Mouse (Mus musculus) midbrain, postnatal 0 days (tissue): ENCODE measurements around the gene Gsk3a. TPM values are rescaled to one million over a fixed set of nuclear protein-coding genes. Genes with fewer than 3 reads are reported as not detected.

Source experiments
- ATAC-seq: fragments of 200-750 bp; cut with Nextera tagmentation; 2 replicates; pipeline ENCODE4 v1.8.0; 2017; ENCODE audit warnings: moderate number of reproducible peaks, mild to moderate bottlenecking, moderate TSS enrichment, moderate library complexity; ENCODE audit not compliant: low FRiP score
- DNase-seq: peaks from one replicate; pipeline ENCODE4 v3.0.0-alpha.2; 2015; ENCODE audit warnings: low spot score
- H3K27ac ChIP-seq: fragments of 300-500 bp; sonication (generic); 2 replicates; pipeline ENCODE4 v1.5.1; 2014; ENCODE audit warnings: low read depth, mild to moderate bottlenecking, low read length, mixed read lengths
- H3K27me3 ChIP-seq: fragments of 300-500 bp; sonication (generic); 2 replicates; pipeline ENCODE4 v1.6.1; 2014; ENCODE audit warnings: low read length, control low read depth, mixed read lengths; ENCODE audit not compliant: insufficient read depth
- H3K36me3 ChIP-seq: fragments of 300-500 bp; sonication (generic); 2 replicates; pipeline ENCODE4 v1.6.1; 2014; ENCODE audit warnings: low read length, control low read depth, mixed read lengths; ENCODE audit not compliant: insufficient read depth
- H3K4me1 ChIP-seq: fragments of 300-500 bp; sonication (generic); 2 replicates; pipeline ENCODE4 v1.6.1; 2014; ENCODE audit warnings: mild to moderate bottlenecking, control low read depth, antibody characterized with exemption, low read length, mixed read lengths; ENCODE audit not compliant: insufficient read depth
- H3K4me2 ChIP-seq: fragments of 300-500 bp; sonication (generic); 2 replicates; pipeline ENCODE4 v1.6.1; 2014; ENCODE audit warnings: low read depth, mild to moderate bottlenecking, low read length, mixed read lengths; ENCODE audit not compliant: poor library complexity, severe bottlenecking
- H3K4me3 ChIP-seq: fragments of 300-500 bp; sonication (generic); 2 replicates; pipeline ENCODE4 v1.5.1; 2014; ENCODE audit warnings: low read depth, mild to moderate bottlenecking, low read length, moderate library complexity
- H3K9ac ChIP-seq: fragments of 300-500 bp; sonication (generic); replicated peaks from 2 replicates; pipeline ENCODE4 v1.6.1; 2014; ENCODE audit warnings: mild to moderate bottlenecking, low read length, moderate library complexity, mixed read lengths; ENCODE audit not compliant: poor library complexity, severe bottlenecking
- H3K9me3 ChIP-seq: fragments of 300-500 bp; sonication (generic); 2 replicates; pipeline ENCODE4 v1.6.1; 2016; ENCODE audit warnings: low read length, control low read depth
- CTCF ChIP-seq: IDR thresholded peaks from 2 replicates; pipeline ENCODE4 v1.5.1; 2016; ENCODE audit warnings: antibody characterized with exemption, mild to moderate bottlenecking
- WGBS: fragments of 180-500 bp; shearing (Covaris S2); extraction: QIAGEN DNeasy Blood & Tissue Kit; methylation state at CpG from one replicate; pipeline ENCODE4 v1.1.7; 2014; 5-methylcytosine and 5-hydroxymethylcytosine counted together
- polyA plus RNA-seq: library from polyadenylated mRNA; unstranded; fragments of >200 nt; fragmentation: Nextera tagmentation; extraction: Ambion mirVana; gene quantifications from 2 replicates; pipeline ENCODE4 v1.2.1, GENCODE M21; 2015
- total RNA-seq: library from RNA; depleted of rRNA; stranded (reverse); fragments of >200 nt; gene quantifications from 2 replicates; pipeline ENCODE4 v1.2.3, GENCODE M21; 2014

Gene Gsk3a
- total and polyA plus RNA-seq, 2 experiments from 2014 or later = 20.6 to 169 TPM

DNA sequence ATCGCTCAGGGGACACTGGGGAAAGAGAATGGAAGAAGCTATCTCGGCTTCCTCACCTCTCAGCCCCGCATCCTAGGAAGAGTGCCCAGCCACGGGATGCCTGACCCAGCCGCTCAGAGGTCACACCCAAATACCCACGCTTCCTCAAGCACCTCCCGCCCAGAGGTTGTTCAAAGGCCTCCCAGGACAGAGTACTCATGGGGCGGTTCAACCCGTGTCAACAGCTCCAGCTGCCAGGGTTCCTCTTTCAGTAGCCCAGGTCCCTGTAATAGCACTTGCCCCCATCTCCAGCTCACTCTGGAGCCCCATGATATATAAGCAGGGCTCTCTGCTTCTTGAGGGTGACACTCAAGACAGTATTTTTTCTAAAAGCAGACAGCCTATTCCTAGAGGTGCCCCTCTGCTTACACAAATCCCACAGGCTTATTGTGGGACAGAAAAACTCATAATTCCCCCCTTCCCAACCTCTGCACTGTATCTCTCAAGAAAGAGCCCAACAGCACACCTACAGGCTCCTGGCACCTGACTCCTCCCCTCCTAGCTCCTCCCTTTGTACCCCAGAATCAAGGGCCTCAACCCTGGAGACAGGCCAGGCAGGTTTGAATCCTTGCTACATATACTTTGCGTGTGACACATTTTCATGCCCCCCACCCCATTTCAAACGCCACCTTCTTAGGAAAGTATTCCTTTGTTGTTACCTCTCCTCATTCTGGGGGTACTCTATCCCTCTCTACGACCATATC is 19.8 kb downstream of the Gsk3a start:
- Histone ChIP-seq H3K36me3 (peaks cover 6% of the 10 kb centered on the region), H3K27me3 (no peaks in the 10 kb centered on the region), H3K27ac (no peak overlapping the region), H3K4me1 (peaks cover 10% of the 10 kb centered on the region), H3K4me2 (no peak overlapping the region; the same call in 1 of the 2 replicates), H3K9me3 (no peaks in the 10 kb centered on the region), H3K9ac (0 out of 2 replicates have a peak overlapping the region, but pooled peaks have one; percentile 8), H3K4me3 (no peak overlapping the region)
- ATAC-seq = no peak
- TF ChIP-seq CTCF = no peak
- 75% methylated on average over 12 of the region's 12 CpGs for WGBS
- DNase-seq = no peak

DNA sequence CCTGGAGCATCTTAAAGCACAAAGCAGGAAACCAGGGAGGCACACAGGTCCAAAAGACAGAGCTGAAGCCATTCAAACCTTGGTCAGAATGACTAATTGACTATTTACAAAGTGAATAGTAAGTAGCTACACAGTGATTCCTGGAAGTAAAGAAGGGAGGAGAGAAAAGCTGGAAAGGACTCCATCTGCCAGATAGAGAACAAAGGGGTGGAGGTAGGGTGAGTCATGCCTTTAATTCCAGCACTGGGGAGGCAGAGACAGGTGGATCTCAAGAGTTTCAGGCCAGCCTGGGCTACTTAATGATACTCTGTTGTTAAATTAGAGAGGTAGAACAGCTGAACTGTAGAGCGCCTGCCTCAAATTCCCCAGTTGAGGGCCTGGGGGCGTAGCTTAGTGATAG is 23.5 kb downstream of the Gsk3a start:
- ATAC-seq (no peak), DNase-seq (no peak)
- Histone ChIP-seq H3K4me1 (no peaks in the 10 kb centered on the region), H3K36me3 (peaks cover 26% of the 10 kb centered on the region), H3K4me2 (no peak overlapping the region), H3K27ac (no peak overlapping the region), H3K4me3 (no peak overlapping the region), H3K9me3 (no peaks in the 10 kb centered on the region), H3K9ac (no peak overlapping the region), H3K27me3 (no peaks in the 10 kb centered on the region)
- WGBS = 98% methylated on average over 2 of the region's 2 CpGs
- TF ChIP-seq CTCF = no peak

DNA sequence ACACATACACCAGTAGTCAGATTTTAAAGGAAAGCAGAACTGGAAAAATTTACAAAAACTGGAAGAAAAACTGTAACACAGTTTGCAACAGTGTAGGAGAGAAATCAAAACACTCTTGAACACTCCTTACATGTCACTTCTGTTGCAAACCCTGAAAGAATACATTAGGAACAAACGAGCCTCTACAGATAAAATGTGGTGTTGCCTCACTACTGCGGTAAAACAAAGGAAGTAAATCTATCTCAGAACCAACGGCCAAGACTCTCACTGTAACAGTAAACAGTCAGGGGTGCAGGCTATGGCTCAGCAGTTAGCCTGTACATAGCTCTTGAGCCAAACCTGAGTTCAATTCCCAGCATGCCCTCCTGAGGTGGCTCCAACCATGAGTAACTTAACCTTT is 24.6 kb downstream of the Gsk3a start:
- H3K9ac ChIP-seq = no peak overlapping the region
- no peaks in the 10 kb centered on the region for H3K27me3 ChIP-seq
- H3K4me3 ChIP-seq = no peak overlapping the region
- 86% methylated on average over 3 of the region's 3 CpGs for WGBS
- H3K36me3 ChIP-seq = peaks cover 36% of the 10 kb centered on the region
- H3K9me3 ChIP-seq = no peaks in the 10 kb centered on the region
- no peak overlapping the region for H3K4me2 ChIP-seq
- H3K27ac ChIP-seq = no peak overlapping the region
- no peak for DNase-seq
- no peak for ATAC-seq
- H3K4me1 ChIP-seq = no peaks in the 10 kb centered on the region
- no peak for TF ChIP-seq CTCF

DNA sequence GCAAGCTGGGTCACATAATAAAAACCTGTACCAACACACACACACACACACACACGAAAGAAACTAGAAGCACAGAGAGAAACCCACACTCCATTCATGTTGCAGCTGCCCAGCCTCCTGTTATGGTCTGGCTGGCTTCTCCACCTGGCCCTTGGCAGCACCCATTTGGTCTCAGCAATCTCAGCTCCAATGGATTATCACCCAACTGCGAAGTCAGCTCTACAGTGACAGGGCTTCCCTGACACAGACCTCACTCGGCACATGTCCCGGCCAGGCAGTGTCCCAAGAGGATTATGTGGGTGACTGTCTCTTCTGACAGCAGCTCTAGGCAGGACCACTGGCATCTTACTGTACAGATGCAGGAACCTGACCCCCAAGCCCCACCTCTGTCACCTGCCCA is 27.2 kb downstream of the Gsk3a start:
- no peak for TF ChIP-seq CTCF
- H3K4me1 ChIP-seq = no peaks in the 10 kb centered on the region
- H3K9me3 ChIP-seq = no peaks in the 10 kb centered on the region
- H3K9ac ChIP-seq = no peak overlapping the region
- DNase-seq (no peak), ATAC-seq (no peak)
- no peak overlapping the region for H3K4me3 ChIP-seq
- H3K27ac ChIP-seq = no peak overlapping the region
- 84% methylated on average over 4 of the region's 4 CpGs for WGBS
- peaks cover 48% of the 10 kb centered on the region for H3K36me3 ChIP-seq
- no peaks in the 10 kb centered on the region for H3K27me3 ChIP-seq
- no peak overlapping the region for H3K4me2 ChIP-seq

DNA sequence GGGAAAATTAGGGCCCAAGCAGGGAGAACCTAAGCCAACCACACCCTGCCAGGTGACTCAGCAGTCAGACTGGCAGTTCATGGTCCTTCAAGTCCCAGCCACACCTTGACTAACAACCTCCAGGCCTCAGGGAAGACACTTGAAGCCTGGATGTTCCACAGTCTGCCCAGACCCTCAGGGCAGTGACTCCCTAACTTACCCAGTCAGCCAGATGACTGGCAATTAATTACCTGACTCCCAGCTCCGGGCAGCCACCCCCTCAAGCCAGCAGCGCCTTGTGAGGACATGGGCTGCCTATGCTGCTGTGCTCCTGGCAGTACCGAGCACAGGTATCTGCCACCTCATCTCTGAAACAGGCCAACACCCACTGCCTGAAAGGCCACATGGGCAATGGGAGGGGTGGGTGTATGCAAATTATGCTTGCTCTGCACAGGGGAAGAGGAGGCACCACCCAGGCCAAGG is 28.5 kb downstream of the Gsk3a start:
- no peak overlapping the region for H3K9ac ChIP-seq
- H3K36me3 ChIP-seq = peaks cover 52% of the 10 kb centered on the region
- no peaks in the 10 kb centered on the region for H3K4me1 ChIP-seq
- no peak for ATAC-seq
- no peak overlapping the region for H3K27ac ChIP-seq
- no peak for TF ChIP-seq CTCF
- H3K27me3 ChIP-seq = no peaks in the 10 kb centered on the region
- no peak for DNase-seq
- WGBS = 76% methylated on average over 3 of the region's 3 CpGs
- H3K9me3 ChIP-seq = no peaks in the 10 kb centered on the region
- no peak overlapping the region for H3K4me2 ChIP-seq
- H3K4me3 ChIP-seq = no peak overlapping the region

DNA sequence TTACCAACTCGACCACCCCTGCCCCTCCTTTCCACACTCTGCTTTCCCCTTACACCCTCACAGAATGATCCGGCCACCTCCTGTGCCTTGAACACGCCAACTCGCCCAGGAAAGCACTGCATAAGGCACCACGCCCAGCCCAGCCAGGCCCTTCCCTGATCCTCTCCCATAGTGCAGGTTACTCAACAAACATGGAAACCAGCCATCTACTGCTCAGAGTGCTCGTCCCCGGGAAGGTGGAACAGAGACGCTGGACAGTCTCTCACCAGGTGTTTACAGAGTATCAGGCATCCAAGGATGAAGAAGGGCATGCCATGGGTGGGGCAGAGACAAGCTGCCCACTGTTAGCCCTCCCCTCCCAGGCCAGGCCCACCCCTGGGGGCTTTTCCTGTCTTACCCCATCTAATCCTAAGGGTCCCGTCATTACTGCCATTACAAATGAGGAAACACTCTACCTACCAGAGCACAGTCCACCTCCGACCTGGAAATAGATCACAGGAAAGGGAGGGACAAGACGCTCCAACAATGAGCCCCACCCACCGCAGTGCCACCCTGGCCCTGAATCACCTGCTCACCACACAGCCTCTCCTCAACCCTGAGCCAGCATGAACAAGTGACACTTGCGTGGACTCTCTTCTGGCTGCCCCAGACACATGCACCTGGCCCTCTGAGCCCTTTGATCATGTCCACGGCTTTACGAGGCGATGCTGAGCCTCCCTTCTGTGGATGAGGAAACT is 31.4 kb downstream of the Gsk3a start:
- Histone ChIP-seq H3K9ac (no peak overlapping the region), H3K4me2 (no peak overlapping the region), H3K4me3 (no peak overlapping the region), H3K27ac (no peak overlapping the region), H3K27me3 (no peaks in the 10 kb centered on the region), H3K36me3 (peaks cover 76% of the 10 kb centered on the region), H3K9me3 (no peaks in the 10 kb centered on the region), H3K4me1 (no peaks in the 10 kb centered on the region)
- WGBS = 88% methylated on average over 16 of the region's 16 CpGs
- TF ChIP-seq CTCF = no peak
- DNase-seq (no peak), ATAC-seq (no peak)
